Mouse (Mus musculus) mesoderm, embryonic 11.5 days (tissue): Measurements from ENCODE around the gene Plekha7.

ENCODE experiments used
- DNase-seq: peaks from one replicate; pipeline ENCODE4 v3.0.0-alpha.2; 2012; ENCODE audit warnings: low read depth, low spot score

Plekha7 gene

DNA sequence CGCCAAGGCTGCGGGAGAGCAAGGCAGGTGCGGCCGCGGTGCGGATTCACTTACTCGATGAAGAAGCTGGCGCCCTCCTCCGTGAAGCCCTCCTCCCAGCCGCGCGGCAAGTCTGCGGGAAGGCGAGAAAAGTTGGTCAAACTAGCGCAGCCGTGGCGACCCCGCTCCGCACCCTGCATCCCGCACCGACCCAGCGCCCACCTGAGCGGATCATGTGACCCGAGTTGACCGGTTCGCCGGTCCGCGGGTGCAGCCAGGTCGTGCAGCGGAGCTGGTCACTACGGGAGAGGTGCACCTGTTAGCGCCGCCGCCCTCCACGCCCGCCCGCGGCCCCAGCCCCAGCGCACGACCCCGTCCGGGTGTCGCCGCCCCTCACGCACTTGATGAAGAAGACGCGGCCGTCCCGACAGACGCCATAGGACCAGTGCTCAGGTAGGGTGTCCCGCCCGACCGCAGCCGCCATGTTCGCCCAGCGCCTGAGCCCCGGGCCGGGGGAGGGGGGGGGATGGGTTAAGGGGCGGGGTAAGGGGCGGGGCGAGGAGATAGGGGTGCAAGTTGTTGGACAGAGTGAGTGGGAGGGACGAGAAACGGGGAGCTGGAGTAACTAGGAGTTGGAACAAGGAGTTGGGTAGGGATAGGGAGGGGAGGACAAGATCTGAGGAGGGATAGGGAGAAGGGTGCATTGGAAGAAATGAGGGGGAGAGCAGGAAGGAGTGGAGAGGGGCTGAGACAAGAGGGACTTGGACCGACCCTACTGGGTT lies at the start of gene Plekha7:
TSS of gene Plekha7 (minus strand) at position 506 of the 761 bp plus-strand sequence.
- peak; percentile 61 for DNase-seq

DNA sequence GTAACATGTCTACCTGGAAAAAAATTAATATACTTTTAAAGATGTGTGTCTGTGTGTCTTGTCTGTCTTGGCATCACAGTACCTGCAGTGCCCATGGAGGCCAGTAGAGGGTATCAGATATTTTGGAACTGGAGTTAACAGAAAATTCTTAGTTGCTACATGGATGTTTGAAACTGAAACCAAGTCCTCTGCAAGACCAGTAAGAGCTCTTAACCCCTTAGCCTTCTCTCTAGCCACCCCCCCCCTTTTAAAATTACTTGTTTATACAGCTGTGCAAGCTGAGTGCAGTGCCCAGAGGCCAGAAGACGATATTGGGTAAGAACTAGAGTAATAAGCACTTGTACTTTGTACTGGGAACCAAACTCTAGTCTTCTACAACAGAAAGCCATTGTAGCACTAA lies 28.1 kb upstream of the Plekha7 start:
- peak; percentile 48 for DNase-seq

- no peak for DNase-seq
Measured at GRCm38 (mm10) chr7:116335133-116335532, 27.0 kb upstream of the Plekha7 start.

- DNase-seq: no peak
Measured at GRCm38 (mm10) chr7:116334669-116335038, 26.5 kb upstream of the Plekha7 start.

DNA sequence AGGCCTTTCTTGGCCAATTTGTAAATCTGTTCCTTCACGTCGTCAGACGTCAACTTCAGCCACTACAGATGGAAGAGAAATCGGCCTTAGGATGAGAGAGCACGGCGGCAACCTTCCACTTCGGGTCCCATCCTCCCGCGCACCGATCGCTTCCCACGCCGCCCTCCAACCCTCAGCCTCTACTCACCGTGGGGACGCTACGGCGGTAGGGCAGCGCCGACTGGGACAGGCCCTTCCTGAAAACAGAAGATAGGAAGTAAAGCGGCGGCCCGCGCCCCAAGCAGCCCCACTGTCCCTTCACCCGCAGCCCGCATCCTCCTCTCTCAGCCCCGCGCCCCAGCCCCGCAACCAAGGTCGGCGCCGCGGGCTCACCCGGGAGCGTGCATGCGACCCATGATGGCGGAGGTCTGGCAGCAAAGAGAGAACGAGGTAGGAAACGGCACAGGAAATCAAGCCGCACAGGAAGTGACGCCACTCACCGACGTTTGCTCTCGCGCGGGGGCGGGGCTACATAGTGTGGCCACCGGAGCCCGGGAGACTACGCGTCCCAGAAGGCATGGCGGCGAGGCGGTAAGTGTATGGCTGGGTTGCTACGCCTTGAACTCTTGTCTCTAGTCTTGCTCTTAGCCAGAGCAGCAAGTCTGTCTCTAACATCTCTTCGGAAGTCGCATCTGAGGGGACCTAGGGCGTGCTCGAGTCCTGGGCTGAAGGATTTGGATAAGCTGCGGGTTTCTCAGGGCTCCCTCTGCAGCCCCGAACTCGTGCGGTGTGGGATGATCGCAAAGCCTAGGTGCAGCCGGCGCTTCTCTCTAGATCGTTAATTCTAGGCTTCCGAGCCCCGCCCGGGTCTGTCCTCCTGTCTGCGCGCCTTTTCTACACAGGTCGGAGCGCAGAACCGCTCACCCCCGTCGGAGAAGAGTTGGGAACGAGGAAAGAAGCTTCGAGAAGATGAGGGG lies 25.8 kb upstream of the Plekha7 start, which contains the start of gene Rps13:
TSS of gene Rps13 (minus strand) at position 483 of the 956 bp plus-strand sequence.
- peak; percentile 95 for DNase-seq

DNA sequence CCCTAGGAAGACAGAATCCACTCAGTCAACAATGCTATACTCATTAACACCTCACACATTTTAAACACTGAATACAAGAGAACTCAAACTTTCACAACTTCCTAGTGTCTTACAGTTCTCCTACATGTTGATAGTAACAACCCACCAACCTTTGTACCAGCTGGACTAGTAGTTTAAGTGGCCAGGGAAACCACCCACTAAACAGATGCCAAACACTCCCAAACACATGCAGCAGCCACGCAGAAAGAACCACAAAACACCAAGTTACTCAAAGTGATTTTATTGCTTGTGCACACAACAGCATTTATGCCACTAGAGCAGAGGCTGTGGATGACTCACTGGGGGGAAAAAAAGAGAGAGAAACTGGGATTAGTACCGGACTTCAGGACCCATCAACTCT lies 23.1 kb upstream of the Plekha7 start:
- DNase-seq: no peak

GRCm38 (mm10) chr7:116329858-116330257 lies 21.7 kb upstream of the Plekha7 start:
- no peak for DNase-seq

- DNase-seq: no peak
Measured at GRCm38 (mm10) chr7:116328777-116329176, 20.6 kb upstream of the Plekha7 start.

DNA sequence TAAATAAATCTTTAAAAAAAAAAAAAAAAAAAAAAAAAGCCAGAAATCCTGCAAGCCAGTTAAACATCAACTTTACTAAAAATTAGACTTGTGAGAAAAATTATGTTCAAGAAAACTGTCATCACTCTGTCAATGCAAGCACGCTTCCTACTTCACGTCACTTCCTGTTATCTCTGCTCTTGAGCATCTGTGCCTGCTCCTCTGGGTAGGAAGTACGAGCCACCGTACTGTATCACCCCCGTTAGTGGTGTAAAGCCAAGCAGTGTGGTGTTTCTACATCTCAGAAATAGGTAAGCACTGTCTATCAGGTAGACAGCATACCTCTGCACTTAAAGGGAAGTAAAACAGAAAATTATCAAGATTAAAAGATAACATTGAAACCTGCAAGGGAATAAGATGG lies 19.7 kb upstream of the Plekha7 start:
- DNase-seq: no peak

DNA sequence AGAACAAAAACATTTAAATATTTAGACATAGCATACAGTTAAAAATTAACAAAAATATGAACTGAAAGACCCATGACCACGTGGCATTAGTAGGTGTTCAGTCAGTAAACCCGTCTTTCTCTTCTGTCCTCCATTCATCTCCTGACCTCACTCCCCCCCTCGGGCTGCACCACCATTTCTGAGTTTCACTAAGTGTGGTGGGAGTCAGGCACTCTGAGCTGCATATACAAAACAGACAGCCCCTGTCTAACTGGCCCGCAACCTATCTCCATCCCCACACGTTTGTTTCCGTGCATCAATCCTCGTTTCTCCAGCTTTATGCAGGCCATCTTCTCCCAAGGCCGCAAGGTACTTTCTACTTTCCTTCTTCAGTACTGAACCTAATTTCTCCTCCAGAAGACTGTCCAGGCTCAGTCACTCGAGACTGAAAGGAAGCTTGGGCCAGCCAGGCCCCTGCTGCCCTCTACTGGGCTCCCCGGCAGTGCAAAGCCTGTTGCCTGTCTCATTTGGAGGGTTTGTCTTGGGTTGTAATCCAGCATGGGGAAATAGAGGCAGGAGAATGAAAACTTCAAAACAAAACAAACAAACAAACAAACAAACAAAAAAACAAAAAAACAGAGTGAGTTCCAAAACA lies 15.3 kb upstream of the Plekha7 start:
- peak; percentile 76 for DNase-seq

DNA sequence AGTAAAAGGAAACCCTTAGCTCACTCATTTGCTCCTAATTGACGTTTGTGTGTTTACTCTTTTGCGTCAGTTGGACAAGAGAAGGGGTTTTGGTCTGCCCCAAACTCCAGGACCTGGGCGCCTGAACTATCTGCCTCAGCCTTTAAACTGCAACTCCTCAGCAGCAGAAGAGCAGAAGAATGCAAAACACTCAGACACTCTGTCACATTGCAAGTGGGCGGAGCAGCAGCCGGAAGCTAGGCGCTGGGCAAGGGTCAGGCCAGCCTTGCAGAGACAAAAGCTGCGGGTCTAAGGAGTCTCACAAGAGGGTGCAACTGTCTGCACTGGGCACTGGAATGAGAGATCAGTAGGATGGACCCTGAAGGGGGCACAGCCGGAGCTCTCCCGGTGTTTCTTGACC lies 1.3 kb upstream of the Plekha7 start:
- DNase-seq: peak; percentile 59

- no peak for DNase-seq
Measured at GRCm38 (mm10) chr7:116308632-116308991, 436 bp upstream of the Plekha7 start.

- DNase-seq: peak; percentile 86
Measured at GRCm38 (mm10) chr7:116307099-116307870, 891 bp downstream of the Plekha7 start.

DNA sequence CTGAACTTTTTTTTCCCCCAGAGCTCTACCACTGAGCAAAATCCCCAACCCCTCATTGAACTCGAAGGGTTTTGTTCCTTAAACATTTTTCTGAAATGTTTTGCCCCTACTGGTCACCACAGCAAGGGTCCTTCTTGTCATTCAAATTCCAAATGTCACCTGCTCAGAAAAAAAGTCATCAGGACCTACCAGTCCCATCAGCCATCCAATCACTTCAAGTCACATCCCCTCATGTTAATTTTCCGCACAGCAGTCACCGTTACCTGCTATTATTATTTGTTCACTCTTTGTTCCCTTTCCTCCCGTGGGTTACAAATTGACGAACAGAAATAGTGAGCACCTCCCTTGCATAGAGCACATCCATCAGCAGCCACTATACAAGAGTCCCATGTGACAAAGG lies 1.6 kb downstream of the Plekha7 start:
- DNase-seq: no peak

DNA sequence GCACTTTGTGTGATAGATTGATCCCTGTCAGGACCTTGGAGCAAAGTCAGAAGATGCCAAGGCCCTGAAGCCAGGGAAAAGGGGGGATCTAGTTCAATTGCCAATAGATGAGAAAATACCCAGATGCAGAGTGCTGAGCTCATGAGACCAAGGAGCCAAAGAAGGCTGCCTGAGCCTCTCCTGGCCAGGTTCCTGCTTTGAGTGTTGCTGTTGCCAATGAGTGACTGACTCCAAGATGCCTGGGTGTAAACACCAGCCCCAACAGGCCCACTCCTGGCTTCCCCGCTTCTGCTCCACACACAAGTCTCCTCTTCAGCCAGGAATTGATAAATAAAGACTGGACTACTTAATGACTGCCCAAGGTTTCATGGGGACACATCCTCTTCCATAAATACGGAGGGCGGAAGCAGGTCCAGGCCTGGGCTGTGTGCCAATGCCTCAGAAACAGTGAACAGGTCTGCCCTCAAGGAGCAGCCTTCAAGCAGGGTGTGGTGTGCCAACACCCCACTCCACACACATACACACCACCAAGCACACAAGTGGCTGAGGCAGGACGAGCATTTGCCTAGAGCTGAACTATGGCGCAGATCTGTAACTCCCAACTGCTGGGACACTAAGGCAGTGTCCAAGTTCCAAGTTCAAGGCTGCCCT lies 6.4 kb downstream of the Plekha7 start:
- DNase-seq: no peak

GRCm38 (mm10) chr7:116301144-116301543 lies 7.0 kb downstream of the Plekha7 start:
- DNase-seq: no peak

DNA sequence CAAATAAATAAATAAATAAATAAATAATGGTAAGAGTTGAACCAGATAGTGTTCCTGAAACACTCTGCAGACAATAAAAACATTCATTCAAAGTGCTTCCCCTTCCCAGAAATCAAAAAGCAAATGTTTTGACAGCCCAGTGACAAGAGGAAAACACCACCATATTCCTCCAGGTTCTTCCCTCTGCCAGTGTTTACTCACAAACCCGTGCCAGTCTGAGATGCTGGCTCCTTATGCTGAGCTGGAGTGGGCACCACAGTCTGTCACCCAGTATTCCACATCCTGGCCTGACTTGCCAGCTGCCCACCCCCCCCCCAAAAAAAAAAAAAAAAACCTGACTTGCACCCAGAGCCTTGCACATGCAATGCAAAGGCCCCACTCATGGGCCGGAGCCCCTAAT lies 9.3 kb downstream of the Plekha7 start:
- DNase-seq: no peak

DNA sequence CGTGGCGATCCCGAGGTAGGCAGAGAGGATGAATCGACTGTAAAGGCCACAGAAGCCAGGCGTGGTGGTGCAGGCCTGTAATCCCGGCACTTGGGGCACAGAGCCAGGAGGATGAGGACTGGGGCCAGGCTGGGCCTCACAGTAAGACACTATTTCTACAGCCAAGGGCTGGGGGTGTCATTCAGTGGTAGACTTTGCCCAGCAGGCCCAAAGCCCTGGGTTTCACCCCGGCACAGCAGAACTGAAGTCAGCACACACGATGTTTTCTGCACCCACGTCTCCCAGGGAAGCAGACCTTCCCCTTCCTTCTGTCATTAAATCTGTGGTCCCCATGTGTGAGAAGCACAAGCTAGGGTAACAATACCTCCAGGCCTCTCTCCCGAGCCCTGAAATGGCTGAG lies 9.8 kb downstream of the Plekha7 start:
- no peak for DNase-seq

- DNase-seq: no peak
Measured at GRCm38 (mm10) chr7:116294961-116295360, 13.2 kb downstream of the Plekha7 start.

DNA sequence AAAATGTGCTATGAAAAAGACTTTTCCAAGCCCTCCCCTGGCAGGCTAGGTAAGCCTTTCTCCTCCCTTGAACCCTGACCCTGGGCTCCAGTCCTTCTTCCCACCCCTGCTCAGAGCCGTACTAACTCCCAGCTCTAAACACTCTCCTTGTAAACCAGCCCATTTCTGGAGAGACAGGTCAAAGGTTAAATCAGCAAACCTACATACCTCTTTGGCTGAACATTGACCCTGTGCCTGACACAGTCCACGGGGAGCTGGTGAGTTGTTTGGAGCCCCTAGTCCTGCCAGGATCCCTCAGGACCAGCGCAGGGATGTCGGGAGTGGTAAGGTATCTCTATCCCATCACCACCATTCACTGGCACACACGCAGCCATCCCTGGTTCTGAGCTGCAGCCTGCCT lies 15.8 kb downstream of the Plekha7 start:
- DNase-seq: no peak

GRCm38 (mm10) chr7:116290559-116290958 lies 17.6 kb downstream of the Plekha7 start:
- no peak for DNase-seq
